Mouse (Mus musculus): ENCODE data around the gene Glod5.

The Glod5 gene

DNA sequence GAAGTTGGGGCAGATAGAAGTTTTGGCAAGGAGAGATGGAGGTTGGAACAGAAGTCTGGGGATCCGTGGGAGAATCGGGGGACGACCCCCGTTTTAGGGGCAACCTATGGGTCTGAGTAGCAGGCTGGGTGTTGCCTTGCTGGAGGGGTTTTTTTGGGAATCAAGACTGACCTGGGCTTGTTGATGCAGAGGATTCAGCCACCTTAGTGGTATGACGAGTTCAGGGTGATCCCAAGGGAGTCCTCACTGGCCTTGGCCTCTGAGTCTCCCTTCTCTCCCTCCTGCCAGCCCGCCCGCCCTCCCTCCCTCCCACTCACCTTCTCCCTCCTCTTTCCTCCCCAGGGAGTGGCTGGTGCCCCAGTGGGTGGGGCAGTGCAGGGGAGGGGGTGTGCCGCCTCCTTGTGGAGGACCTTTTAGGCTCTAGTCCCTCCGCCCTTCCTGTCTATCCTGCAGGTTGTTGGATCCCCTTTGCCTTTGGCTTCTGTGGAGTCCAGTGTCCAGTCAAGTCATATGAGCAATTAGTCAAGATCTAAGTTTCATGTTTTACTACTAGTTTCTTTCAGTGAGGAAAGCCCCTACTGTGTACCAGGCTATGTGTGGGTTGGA is 50.6 kb downstream of the Glod5 start:
- no peak for DNase-seq

- no peak for DNase-seq
Observed at GRCm38 (mm10) chrX:7966161-7966560, 52.1 kb downstream of the Glod5 start.

- DNase-seq: no peak
Observed at GRCm38 (mm10) chrX:7963829-7964626, 54.3 kb downstream of the Glod5 start.

DNA sequence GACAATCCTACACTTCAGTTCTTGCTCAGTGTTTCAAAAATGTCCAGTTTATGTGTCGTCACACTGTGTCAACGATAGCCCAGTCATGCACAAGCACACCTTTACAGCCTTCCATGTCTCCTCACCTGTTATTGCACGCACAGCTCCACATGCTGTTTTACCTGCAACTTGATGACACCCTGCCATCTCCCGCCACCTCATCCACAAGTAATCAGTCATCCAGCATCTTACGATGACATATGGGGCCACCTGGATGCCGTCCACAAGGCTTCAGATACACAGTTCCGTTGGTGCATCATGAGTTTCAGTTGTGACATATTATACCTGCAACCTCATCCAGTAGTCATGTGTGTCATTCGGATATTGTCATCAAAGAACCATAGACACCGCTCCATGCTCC is 59.4 kb downstream of the Glod5 start:
- no peak for DNase-seq

All from right cerebral cortex, postnatal 4 days (tissue).